Mouse (Mus musculus): ENCODE measurements around the gene Hic2.

DNA sequence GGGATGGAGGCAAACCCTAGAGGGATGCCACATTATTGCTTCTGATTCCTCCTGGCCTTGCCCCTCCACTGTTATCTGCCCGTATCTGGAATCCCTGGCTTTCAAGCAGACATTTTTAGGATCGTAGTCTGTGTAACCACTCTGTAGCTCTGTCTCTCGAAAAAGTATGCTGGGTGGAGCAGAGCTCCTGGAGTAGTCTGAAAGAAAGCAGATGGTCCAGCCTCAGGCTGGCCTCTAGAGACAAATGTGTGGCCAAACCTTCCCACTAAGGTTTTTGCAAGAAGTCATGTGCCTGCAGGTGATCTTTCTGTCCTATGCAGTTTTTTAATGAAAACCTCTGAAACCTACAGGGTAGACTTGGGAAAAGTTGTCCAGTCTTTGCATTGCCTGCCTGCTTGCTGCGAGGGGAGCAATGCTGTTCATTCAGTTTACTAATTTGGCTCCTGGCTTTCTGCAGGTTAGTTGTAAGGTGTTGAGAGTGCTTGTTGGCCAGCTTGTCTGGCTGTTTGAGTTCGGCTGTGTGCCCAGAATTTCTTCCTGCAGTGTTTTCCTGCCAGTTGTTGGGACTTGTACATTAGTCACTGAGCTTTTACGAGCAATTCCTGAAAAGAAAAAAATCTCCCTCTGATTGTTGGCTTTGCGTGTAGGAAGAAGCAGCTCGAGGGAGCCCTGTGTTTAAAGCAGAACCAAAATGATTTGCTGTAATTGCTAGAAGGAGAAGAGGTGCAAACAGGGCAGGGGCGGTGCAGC is 1.7 kb downstream of the Hic2 start:
- TF ChIP-seq JUND (IDR thresholded peaks at IDR 0.05; ENCODE audit: low read depth, low read length) (no peak), CTCF (IDR thresholded peaks at IDR 0.05 in 2 of 3, conservative IDR thresholded peaks at IDR 0.05 in 1 of 3; ENCODE audit: control insufficient read depth in 1 of 3, insufficient read depth in 1 of 3, low read depth in 2 of 3, low read length in 3 of 3, poor library complexity in 1 of 3, severe bottlenecking in 1 of 3) (no peak), USF1 (IDR thresholded peaks at IDR 0.05; ENCODE audit: low read depth, low read length) (no peak), POLR2A (IDR thresholded peaks at IDR 0.05; ENCODE audit: control insufficient read depth in 1 of 2, insufficient read depth in 1 of 2, low read depth in 1 of 2, low read length in 2 of 2, poor library complexity in 1 of 2) (no peak), MAX (IDR thresholded peaks at IDR 0.05; ENCODE audit: low read length) (no peak), MEF2A (IDR thresholded peaks at IDR 0.05; ENCODE audit: extremely low read depth, insufficient replicate concordance, low read depth, low read length, poor library complexity, severe bottlenecking) (no peak), NRF1 (IDR thresholded peaks at IDR 0.05; ENCODE audit: insufficient read depth, low read depth, low read length, poor library complexity, severe bottlenecking) (no peak), ZMIZ1 (IDR thresholded peaks at IDR 0.05; ENCODE audit: low read depth, low read length) (no peak), HCFC1 (IDR thresholded peaks at IDR 0.05; ENCODE audit: low read depth, low read length) (no peak), MAZ (IDR thresholded peaks at IDR 0.05; ENCODE audit: low read depth, low read length) (no peak), ZC3H11A (IDR thresholded peaks at IDR 0.05; ENCODE audit: low read depth, low read length) (no peak), ELF1 (IDR thresholded peaks at IDR 0.05; ENCODE audit: low read depth, low read length) (no peak), SIN3A (IDR thresholded peaks at IDR 0.05; ENCODE audit: low read length) (no peak), USF2 (IDR thresholded peaks at IDR 0.05; ENCODE audit: borderline replicate concordance in 1 of 2, insufficient read depth in 1 of 2, low read depth in 1 of 2, low read length in 2 of 2) (no peak)
